Mouse (Mus musculus): ENCODE measurements at regions not wholly inside any gene's neighbourhood (a gene's known extent, or its start where the extent isn't known, plus 50 kb on each side); places are given as distances from the start of the nearest gene placed in this dataset.

DNA sequence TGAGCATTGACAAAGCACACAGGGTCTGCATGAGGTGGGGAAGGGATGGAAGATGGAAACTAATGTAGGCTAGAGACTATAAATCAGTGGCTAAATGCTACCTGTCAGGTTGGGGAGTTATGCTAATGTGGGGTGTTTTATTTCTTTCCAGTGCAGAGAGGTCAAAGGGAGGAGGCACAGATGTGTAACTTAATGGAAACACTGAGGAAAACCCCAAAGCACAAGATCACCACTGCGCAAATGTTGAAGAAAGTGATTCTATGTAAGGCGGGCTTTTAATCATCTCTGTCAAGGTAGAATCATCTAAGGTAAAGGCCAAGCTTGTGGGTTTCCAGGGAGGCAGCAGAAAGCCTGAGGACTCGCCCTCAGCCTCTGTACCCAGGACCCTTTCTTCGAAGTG is 303.2 kb upstream of the 4930412O13Rik start:
- no peak for TF ChIP-seq POLR2A (IDR thresholded peaks at IDR 0.05; ENCODE audit: control insufficient read depth, extremely low read depth, insufficient read depth, low read length, poor library complexity)
- TF ChIP-seq CTCF (IDR thresholded peaks at IDR 0.05; ENCODE audit: borderline replicate concordance, control insufficient read depth, extremely low read depth, insufficient read depth, low read length, poor library complexity) = no peak
